Mouse (Mus musculus) kidney, embryonic 16.5 days (tissue): ENCODE measurements around the gene Rnf113a1. TPM values are rescaled to one million over a fixed set of nuclear protein-coding genes. Genes with fewer than 3 reads are reported as not detected.
"Not testable (repeated sequence)": the region's sequence is repeated elsewhere in the genome, so short reads cannot be mapped to it uniquely, and the experiment has no call there.

Experiments used
- ATAC-seq: fragments of 200-750 bp; cut with Nextera tagmentation; 2 replicates; pipeline ENCODE4 v1.8.0; 2017; ENCODE audit warnings: moderate TSS enrichment; ENCODE audit not compliant: low FRiP score, low TSS enrichment
- H3K27ac ChIP-seq: fragments of 300-500 bp; sonication (generic); 2 replicates; pipeline ENCODE4 v1.5.1; 2014; ENCODE audit warnings: low read length
- H3K27me3 ChIP-seq: fragments of 300-500 bp; sonication (generic); 2 replicates; pipeline ENCODE4 v1.6.1; 2014; ENCODE audit warnings: low read length, control low read depth, mixed read lengths; ENCODE audit not compliant: insufficient read depth
- H3K36me3 ChIP-seq: fragments of 300-500 bp; sonication (generic); 2 replicates; pipeline ENCODE4 v1.6.1; 2014; ENCODE audit warnings: low read length, control low read depth, mixed read lengths; ENCODE audit not compliant: insufficient read depth
- H3K4me1 ChIP-seq: fragments of 300-500 bp; sonication (generic); 2 replicates; pipeline ENCODE4 v1.6.1; 2014; ENCODE audit warnings: low read length, control low read depth, mixed read lengths; ENCODE audit not compliant: insufficient read depth
- H3K4me2 ChIP-seq: fragments of 300-500 bp; sonication (generic); replicated peaks from 2 replicates; pipeline ENCODE4 v1.6.1; 2014; ENCODE audit warnings: low read depth, low read length
- H3K4me3 ChIP-seq: fragments of 300-500 bp; sonication (generic); 2 replicates; pipeline ENCODE4 v1.5.1; 2014; ENCODE audit warnings: mild to moderate bottlenecking, low read length
- H3K9ac ChIP-seq: fragments of 300-500 bp; sonication (generic); replicated peaks from 2 replicates; pipeline ENCODE4 v1.6.1; 2014; ENCODE audit warnings: low read length
- H3K9me3 ChIP-seq: fragments of 300-500 bp; sonication (generic); 2 replicates; pipeline ENCODE4 v1.6.1; 2016; ENCODE audit warnings: low read length, control low read depth
- WGBS: fragments of 180-500 bp; shearing (Covaris S2); extraction: QIAGEN DNeasy Blood & Tissue Kit; methylation state at CpG from one replicate; pipeline ENCODE4 v1.1.7; 2014; 5-methylcytosine and 5-hydroxymethylcytosine counted together
- polyA plus RNA-seq: library from polyadenylated mRNA; unstranded; fragments of >200 nt; fragmentation: Nextera tagmentation; extraction: Ambion mirVana; gene quantifications from 2 replicates; pipeline ENCODE4 v1.2.1, GENCODE M21; 2015

The Rnf113a1 gene
- polyA plus RNA-seq, 1 experiment from 2014 or later, result 7.9 TPM

GRCm38 (mm10) chrX:37190755-37191104 lies 315 bp upstream of the Rnf113a1 start:
- peak; percentile 72 for ATAC-seq
- Histone ChIP-seq H3K27me3 (no peaks in the 10 kb centered on the region), H3K4me1 (no peaks in the 10 kb centered on the region), H3K27ac (no peak overlapping the region), H3K36me3 (no peaks in the 10 kb centered on the region), H3K9me3 (no peaks in the 10 kb centered on the region), H3K9ac (peak overlapping the region; percentile 68), H3K4me3 (peak overlapping the region; percentile 63), H3K4me2 (peak overlapping the region; percentile 69)
- WGBS, result 26% methylated on average over 20 of the region's 20 CpGs

GRCm38 (mm10) chrX:37191744-37192379 lies 817 bp downstream of the Rnf113a1 start:
- ATAC-seq, result no peak
- Histone ChIP-seq H3K4me3 (peak overlapping the region; percentile 63), H3K4me2 (peak overlapping the region; percentile 69), H3K9ac (peak overlapping the region; percentile 68), H3K27ac (no peak overlapping the region), H3K4me1 (no peaks in the 10 kb centered on the region), H3K36me3 (no peaks in the 10 kb centered on the region), H3K27me3 (no peaks in the 10 kb centered on the region), H3K9me3 (no peaks in the 10 kb centered on the region)
- WGBS, result 30% methylated on average over 28 of the region's 28 CpGs

GRCm38 (mm10) chrX:37198676-37199075 lies 7.6 kb downstream of the Rnf113a1 start:
- Histone ChIP-seq H3K27me3 (no peaks in the 10 kb centered on the region), H3K36me3 (no peaks in the 10 kb centered on the region), H3K4me1 (no peaks in the 10 kb centered on the region), H3K9ac (no peak overlapping the region), H3K9me3 (no peaks in the 10 kb centered on the region), H3K4me3 (no peak overlapping the region), H3K4me2 (no peak overlapping the region), H3K27ac (no peak overlapping the region)
- WGBS, result 62% methylated on average over 8 of the region's 8 CpGs
- no peak for ATAC-seq

GRCm38 (mm10) chrX:37210941-37211340 lies 19.9 kb downstream of the Rnf113a1 start, which contains the start of gene Gm9:
Gm9 (minus strand) TSS chrX:37211041.
- WGBS, result 88% methylated on average over 10 of the region's 10 CpGs
- H3K36me3 ChIP-seq, result no peaks in the 10 kb centered on the region
- ATAC-seq, result no peak
- H3K4me3 ChIP-seq, result no peak within 1 kb of the TSS
- no peak within 1 kb of the TSS for H3K4me2 ChIP-seq
- no peaks in the 10 kb centered on the region for H3K9me3 ChIP-seq
- no peaks in the 10 kb centered on the region for H3K4me1 ChIP-seq
- no peak within 1 kb of the TSS for H3K27ac ChIP-seq
- H3K27me3 ChIP-seq, result no peaks in the 10 kb centered on the region
- no peak within 1 kb of the TSS for H3K9ac ChIP-seq

GRCm38 (mm10) chrX:37222158-37222557 lies 31.1 kb downstream of the Rnf113a1 start, which contains the start of gene Rhox1:
Rhox1 (minus strand) TSS chrX:37222258.
- not testable (repeated sequence) for H3K27ac ChIP-seq, H3K9me3 ChIP-seq, H3K4me3 ChIP-seq, ATAC-seq, H3K4me1 ChIP-seq, H3K4me2 ChIP-seq, H3K27me3 ChIP-seq, H3K36me3 ChIP-seq, H3K9ac ChIP-seq
- WGBS, result 77% methylated on average over 1 of the region's 1 CpGs

Other genes with a start within 250 kb of the Rnf113a1 start
- gene Sept6, start 199.5 kb upstream of the Rnf113a1 start, polyA plus RNA-seq, result 21.5 and 23.5 TPM in 2 replicates
- gene Sowahd, start 142.4 kb upstream of the Rnf113a1 start, polyA plus RNA-seq, result not detected in 2 replicates
- gene Rpl39, start 105.8 kb upstream of the Rnf113a1 start, polyA plus RNA-seq, result 409 and 453 TPM in 2 replicates
- 17.1 and 22.3 TPM in 2 replicates for gene Upf3b, start 80.9 kb upstream of the Rnf113a1 start, polyA plus RNA-seq
- 15.7 and 16.6 TPM in 2 replicates for gene Nkap, start 64.5 kb upstream of the Rnf113a1 start, polyA plus RNA-seq
- not detected in 2 replicates for gene Akap14, start 22.4 kb upstream of the Rnf113a1 start, polyA plus RNA-seq
- gene Ndufa1, start 82 bp upstream of the Rnf113a1 start, polyA plus RNA-seq, result 432 and 458 TPM in 2 replicates
- not detected in 2 replicates for gene Gm9, start 19.8 kb downstream of the Rnf113a1 start, polyA plus RNA-seq
- gene Rhox1, start 31.0 kb downstream of the Rnf113a1 start, polyA plus RNA-seq, result not detected in 2 replicates
- not detected in 2 replicates for gene Rhox2a, start 53.7 kb downstream of the Rnf113a1 start, polyA plus RNA-seq
- not detected in 2 replicates for gene Rhox3a, start 58.7 kb downstream of the Rnf113a1 start, polyA plus RNA-seq
- not detected in 2 replicates for gene Rhox4a, start 74.1 kb downstream of the Rnf113a1 start, polyA plus RNA-seq
- gene Rhox3a2, start 188.8 kb downstream of the Rnf113a1 start, polyA plus RNA-seq, result not detected in 2 replicates
- not detected in 2 replicates for gene Rhox4a2, start 199.6 kb downstream of the Rnf113a1 start, polyA plus RNA-seq
- gene Rhox2b, start 220.8 kb downstream of the Rnf113a1 start, polyA plus RNA-seq, result not detected in 2 replicates
- gene Rhox4b, start 241.2 kb downstream of the Rnf113a1 start, polyA plus RNA-seq, result not detected in 2 replicates